Mouse (Mus musculus) intestine, postnatal 0 days (tissue): ENCODE results near the gene Ggact. TPM values are rescaled to one million over a fixed set of nuclear protein-coding genes. Genes with fewer than 3 reads are reported as not detected.

ENCODE experiments used
- ATAC-seq: fragments of 200-750 bp; cut with Nextera tagmentation; 2 replicates; pipeline ENCODE4 v1.8.0; 2017; ENCODE audit warnings: mild to moderate bottlenecking, moderate TSS enrichment, moderate library complexity
- H3K27ac ChIP-seq: fragments of 300-500 bp; sonication (generic); 2 replicates; pipeline ENCODE4 v1.5.1; 2014; ENCODE audit warnings: mild to moderate bottlenecking, low read depth, low read length, moderate library complexity
- H3K27me3 ChIP-seq: fragments of 300-500 bp; sonication (generic); replicated peaks from 2 replicates; pipeline ENCODE4 v1.6.1; 2014; ENCODE audit warnings: low read length, mixed read lengths; ENCODE audit not compliant: control insufficient read depth, insufficient read depth
- H3K36me3 ChIP-seq: fragments of 300-500 bp; sonication (generic); 2 replicates; pipeline ENCODE4 v1.6.1; 2014; ENCODE audit warnings: mild to moderate bottlenecking, moderate library complexity; ENCODE audit not compliant: control insufficient read depth, insufficient read depth
- H3K4me1 ChIP-seq: fragments of 300-500 bp; sonication (generic); replicated peaks from 2 replicates; pipeline ENCODE4 v1.6.1; 2014; ENCODE audit warnings: antibody characterized with exemption, low read length, mixed read lengths; ENCODE audit not compliant: control insufficient read depth, insufficient read depth
- H3K4me2 ChIP-seq: fragments of 300-500 bp; sonication (generic); replicated peaks from 2 replicates; pipeline ENCODE4 v1.6.1; 2014; ENCODE audit warnings: low read depth, mild to moderate bottlenecking, moderate library complexity
- H3K4me3 ChIP-seq: fragments of 300-500 bp; sonication (generic); 2 replicates; pipeline ENCODE4 v1.5.1; 2014; ENCODE audit warnings: low read depth, low read length
- H3K9ac ChIP-seq: fragments of 300-500 bp; sonication (generic); 2 replicates; pipeline ENCODE4 v1.6.1; 2014; ENCODE audit warnings: mild to moderate bottlenecking, low read depth, low read length
- H3K9me3 ChIP-seq: fragments of 300-500 bp; sonication (generic); 2 replicates; pipeline ENCODE4 v1.6.1; 2016; ENCODE audit warnings: mixed run types; ENCODE audit not compliant: control insufficient read depth
- CTCF ChIP-seq: sonication (generic); IDR thresholded peaks from 2 replicates; pipeline ENCODE4 v1.5.1; 2016; ENCODE audit warnings: low read depth, mild to moderate bottlenecking, control low read depth, antibody characterized with exemption, moderate library complexity
- WGBS: fragments of 180-500 bp; shearing (Covaris S2); extraction: QIAGEN DNeasy Blood & Tissue Kit; methylation state at CpG from one replicate; pipeline ENCODE4 v1.1.7; 2014; 5-methylcytosine and 5-hydroxymethylcytosine counted together
- polyA plus RNA-seq: library from polyadenylated mRNA; unstranded; fragments of >200 nt; fragmentation: Nextera tagmentation; extraction: Ambion mirVana; gene quantifications from 2 replicates; pipeline ENCODE4 v1.2.1, GENCODE M21; 2015

Gene Ggact
- polyA plus RNA-seq, 1 experiment from 2014 or later, result 59.5 TPM

DNA sequence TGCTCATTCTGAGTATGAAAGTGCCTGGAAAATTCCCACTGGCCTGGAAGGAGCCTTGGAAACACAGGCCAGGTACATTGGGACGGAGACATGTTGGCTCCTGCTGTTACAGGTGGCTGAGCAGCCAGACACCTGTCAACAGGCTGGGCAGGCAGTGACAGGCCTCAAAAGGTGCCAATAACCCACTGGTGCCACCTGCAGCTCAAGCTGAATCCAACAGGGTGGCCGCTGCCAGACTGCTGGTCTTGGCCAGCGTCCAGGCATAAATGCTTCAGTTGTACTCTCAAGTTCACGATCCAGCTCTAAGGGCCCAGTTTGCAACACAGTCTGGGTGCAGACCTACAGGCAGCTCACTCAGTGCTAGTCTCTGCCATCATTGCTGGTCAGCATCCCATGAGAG, 10.7 kb downstream of the Ggact start:
- peaks cover 4% of the 10 kb centered on the region for H3K4me1 ChIP-seq
- peaks cover 9% of the 10 kb centered on the region; the same call in 1 of the 2 replicates for H3K36me3 ChIP-seq
- no peaks in the 10 kb centered on the region for H3K9me3 ChIP-seq
- no peak overlapping the region for H3K4me2 ChIP-seq
- H3K9ac ChIP-seq, result no peak overlapping the region
- H3K27ac ChIP-seq, result peak overlapping the region; percentile 65; the same call in 1 of the 2 replicates
- TF ChIP-seq CTCF, result peak; percentile 80
- no peak overlapping the region for H3K4me3 ChIP-seq
- H3K27me3 ChIP-seq, result no peaks in the 10 kb centered on the region
- peak; percentile 76 for ATAC-seq
- WGBS, result 25% methylated on average over 4 of the region's 4 CpGs

DNA sequence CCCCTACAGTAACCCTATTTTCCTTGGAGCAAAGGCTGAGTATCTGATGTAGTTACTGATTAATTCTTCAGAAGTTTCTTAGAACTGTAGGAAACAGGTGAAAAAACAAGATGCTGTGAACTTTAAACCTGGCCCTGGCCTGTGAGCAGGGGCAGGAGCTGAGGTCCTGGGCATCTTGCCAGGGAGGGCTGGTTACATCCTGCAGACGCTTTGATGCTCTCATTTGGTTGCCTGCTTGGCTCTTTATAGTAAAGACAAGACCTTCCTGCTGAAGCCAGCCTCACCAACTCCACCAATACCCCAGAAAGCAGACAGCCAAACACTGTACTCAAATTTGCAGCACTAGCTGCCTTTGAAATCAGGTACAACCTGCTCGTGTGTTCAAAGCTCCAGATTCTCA, 11.4 kb downstream of the Ggact start:
- Histone ChIP-seq H3K4me1 (peaks cover 4% of the 10 kb centered on the region; the same call in 1 of the 2 replicates), H3K4me3 (no peak overlapping the region), H3K36me3 (peaks cover 9% of the 10 kb centered on the region; the same call in 1 of the 2 replicates), H3K27ac (peak overlapping the region; percentile 65; the same call in 1 of the 2 replicates), H3K9ac (no peak overlapping the region), H3K9me3 (no peaks in the 10 kb centered on the region), H3K27me3 (no peaks in the 10 kb centered on the region), H3K4me2 (peak overlapping the region; percentile 0; the same call in 1 of the 2 replicates)
- ATAC-seq, result peak; percentile 91
- 27% methylated on average over 2 of the region's 2 CpGs for WGBS
- TF ChIP-seq CTCF, result no peak

- Histone ChIP-seq H3K27me3 (no peaks in the 10 kb centered on the region), H3K9me3 (no peaks in the 10 kb centered on the region), H3K36me3 (peaks cover 9% of the 10 kb centered on the region; the same call in 1 of the 2 replicates), H3K4me2 (peak overlapping the region; percentile 0; the same call in 1 of the 2 replicates), H3K4me1 (peaks cover 4% of the 10 kb centered on the region; the same call in 1 of the 2 replicates), H3K4me3 (no peak overlapping the region), H3K27ac (no peak overlapping the region), H3K9ac (no peak overlapping the region)
- peak; percentile 61 for ATAC-seq
- WGBS, result 53% methylated on average over 2 of the region's 2 CpGs
- no peak for TF ChIP-seq CTCF
Measured at GRCm38 (mm10) chr14:122901715-122902114, 11.8 kb downstream of the Ggact start.

DNA sequence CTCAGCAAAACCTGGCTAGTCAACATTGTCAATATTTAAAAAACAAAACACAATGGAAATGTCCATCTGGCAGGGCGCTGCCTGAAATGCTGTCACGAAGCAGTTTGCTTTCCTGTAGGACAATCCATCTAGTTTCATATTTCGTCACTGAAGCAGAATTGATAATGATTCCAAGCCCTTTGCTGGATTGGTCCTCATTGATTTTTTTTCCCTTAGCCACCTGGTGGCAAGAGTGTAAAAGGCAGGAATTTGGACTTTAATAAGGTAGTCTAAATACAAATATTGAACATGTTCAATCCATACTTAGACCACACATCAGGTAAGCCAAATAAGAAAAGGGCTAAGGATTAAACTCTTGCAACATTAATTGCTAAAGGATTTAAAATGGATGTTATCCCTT, 12.4 kb downstream of the Ggact start:
- H3K4me3 ChIP-seq, result no peak overlapping the region
- no peak overlapping the region for H3K27ac ChIP-seq
- no peaks in the 10 kb centered on the region for H3K9me3 ChIP-seq
- peak; percentile 61 for TF ChIP-seq CTCF
- H3K9ac ChIP-seq, result no peak overlapping the region
- ATAC-seq, result no peak
- peaks cover 4% of the 10 kb centered on the region; the same call in 1 of the 2 replicates for H3K4me1 ChIP-seq
- no peak overlapping the region; the same call in 1 of the 2 replicates for H3K4me2 ChIP-seq
- H3K36me3 ChIP-seq, result peaks cover 9% of the 10 kb centered on the region
- H3K27me3 ChIP-seq, result no peaks in the 10 kb centered on the region
- 50% methylated on average over 3 of the region's 3 CpGs for WGBS

GRCm38 (mm10) chr14:122900679-122901078, 12.9 kb downstream of the Ggact start:
- H3K4me3 ChIP-seq, result no peak overlapping the region
- no peak overlapping the region for H3K27ac ChIP-seq
- peaks cover 9% of the 10 kb centered on the region for H3K36me3 ChIP-seq
- H3K9ac ChIP-seq, result no peak overlapping the region
- H3K9me3 ChIP-seq, result no peaks in the 10 kb centered on the region
- ATAC-seq, result no peak
- H3K27me3 ChIP-seq, result no peaks in the 10 kb centered on the region
- H3K4me1 ChIP-seq, result peaks cover 4% of the 10 kb centered on the region; the same call in 1 of the 2 replicates
- no peak overlapping the region for H3K4me2 ChIP-seq
- no peak for TF ChIP-seq CTCF

- Histone ChIP-seq H3K4me1 (peaks cover 4% of the 10 kb centered on the region; the same call in 1 of the 2 replicates), H3K27me3 (no peaks in the 10 kb centered on the region)
- TF ChIP-seq CTCF, result peak; percentile 52
Measured at GRCm38 (mm10) chr14:122898550-122898949, 15.0 kb downstream of the Ggact start.

More at GRCm38 (mm10) chr14:122898550-122898949, 15.0 kb downstream of the Ggact start:
- peaks cover 9% of the 10 kb centered on the region for H3K36me3 ChIP-seq
- no peak overlapping the region for H3K4me2 ChIP-seq
- H3K27ac ChIP-seq, result no peak overlapping the region
- H3K4me3 ChIP-seq, result no peak overlapping the region
- H3K9ac ChIP-seq, result no peak overlapping the region
- H3K9me3 ChIP-seq, result no peaks in the 10 kb centered on the region
- no peak for ATAC-seq
